Mouse (Mus musculus) heart, embryonic 16.5 days (tissue): ENCODE data around the gene Slc7a7. TPM values are rescaled to one million over a fixed set of nuclear protein-coding genes. Genes with fewer than 3 reads are reported as not detected.

Experiments used
- ATAC-seq: fragments of 200-750 bp; cut with Nextera tagmentation; replicated peaks from 2 replicates; pipeline ENCODE4 v1.8.0; 2017; ENCODE audit warnings: moderate number of reproducible peaks; ENCODE audit not compliant: insufficient read depth, low FRiP score; ENCODE audit errors: extremely low read depth
- H3K27ac ChIP-seq: fragments of 300-500 bp; sonication (generic); 2 replicates; pipeline ENCODE4 v1.5.1; 2014; ENCODE audit warnings: mild to moderate bottlenecking, low read length, control low read depth, moderate library complexity
- H3K27me3 ChIP-seq: fragments of 300-500 bp; sonication (generic); 2 replicates; pipeline ENCODE4 v1.6.1; 2014; ENCODE audit warnings: low read length, mixed read lengths; ENCODE audit not compliant: control insufficient read depth, insufficient read depth
- H3K36me3 ChIP-seq: fragments of 300-500 bp; sonication (generic); 2 replicates; pipeline ENCODE4 v1.6.1; 2014; ENCODE audit not compliant: control insufficient read depth, insufficient read depth
- H3K4me1 ChIP-seq: fragments of 300-500 bp; sonication (generic); 2 replicates; pipeline ENCODE4 v1.6.1; 2014; ENCODE audit warnings: low read length, mixed read lengths; ENCODE audit not compliant: control insufficient read depth, insufficient read depth
- H3K4me2 ChIP-seq: fragments of 300-500 bp; sonication (generic); 2 replicates; pipeline ENCODE4 v1.6.1; 2014; ENCODE audit warnings: low read depth, mild to moderate bottlenecking, control low read depth, low read length
- H3K4me3 ChIP-seq: fragments of 300-500 bp; sonication (generic); 2 replicates; pipeline ENCODE4 v1.5.1; 2014; ENCODE audit warnings: mild to moderate bottlenecking, control low read depth, low read length
- H3K9ac ChIP-seq: fragments of 300-500 bp; sonication (generic); 2 replicates; pipeline ENCODE4 v1.6.1; 2014; ENCODE audit warnings: low read length, control low read depth
- H3K9me3 ChIP-seq: fragments of 300-500 bp; sonication (generic); replicated peaks from 2 replicates; pipeline ENCODE4 v1.6.1; 2016; ENCODE audit warnings: low read length; ENCODE audit not compliant: control insufficient read depth
- WGBS: fragments of 180-500 bp; shearing (Covaris S2); extraction: QIAGEN DNeasy Blood & Tissue Kit; methylation state at CpG from one replicate; pipeline ENCODE4 v1.1.7; 2014; 5-methylcytosine and 5-hydroxymethylcytosine counted together
- polyA plus RNA-seq: library from polyadenylated mRNA; unstranded; fragments of >200 nt; fragmentation: Nextera tagmentation; extraction: Ambion mirVana; gene quantifications from 2 replicates; pipeline ENCODE4 v1.2.1, GENCODE M21; 2015

Gene Slc7a7
- polyA plus RNA-seq, 1 experiment from 2014 or later: 12.3 TPM

- peak overlapping the region; percentile 97 for H3K9ac ChIP-seq
- H3K4me2 ChIP-seq: peak overlapping the region; percentile 80
- peak overlapping the region; percentile 96 for H3K27ac ChIP-seq
- H3K4me3 ChIP-seq: peak overlapping the region; percentile 83
- H3K4me1 ChIP-seq: peaks cover 32% of the 10 kb centered on the region
- H3K9me3 ChIP-seq: no peaks in the 10 kb centered on the region
- WGBS: 55% methylated on average over 12 of the region's 12 CpGs
- peaks cover 10% of the 10 kb centered on the region for H3K36me3 ChIP-seq
- H3K27me3 ChIP-seq: no peaks in the 10 kb centered on the region
- ATAC-seq: no peak
Measured at GRCm38 (mm10) chr14:54433941-54434531, 16.5 kb upstream of the Slc7a7 start.

GRCm38 (mm10) chr14:54432837-54433830, 15.6 kb upstream of the Slc7a7 start:
- Histone ChIP-seq H3K4me2 (peak overlapping the region; percentile 80), H3K9ac (peak overlapping the region; percentile 97), H3K27ac (peak overlapping the region; percentile 96), H3K36me3 (peaks cover 6% of the 10 kb centered on the region), H3K9me3 (no peaks in the 10 kb centered on the region), H3K4me1 (peaks cover 36% of the 10 kb centered on the region), H3K27me3 (no peaks in the 10 kb centered on the region), H3K4me3 (peak overlapping the region; percentile 83)
- WGBS: 31% methylated on average over 17 of the region's 17 CpGs
- ATAC-seq: no peak

- peak overlapping the region; percentile 97 for H3K9ac ChIP-seq
- H3K4me1 ChIP-seq: peaks cover 36% of the 10 kb centered on the region
- peak; percentile 21; the same call in 1 of the 2 replicates for ATAC-seq
- WGBS: 1% methylated on average over 54 of the region's 54 CpGs
- peaks cover 5% of the 10 kb centered on the region for H3K36me3 ChIP-seq
- H3K4me3 ChIP-seq: peak overlapping the region; percentile 83
- peak overlapping the region; percentile 80 for H3K4me2 ChIP-seq
- no peaks in the 10 kb centered on the region for H3K27me3 ChIP-seq
- H3K9me3 ChIP-seq: no peaks in the 10 kb centered on the region
- peak overlapping the region; percentile 96 for H3K27ac ChIP-seq
Measured at GRCm38 (mm10) chr14:54432078-54432836, 14.7 kb upstream of the Slc7a7 start.

DNA sequence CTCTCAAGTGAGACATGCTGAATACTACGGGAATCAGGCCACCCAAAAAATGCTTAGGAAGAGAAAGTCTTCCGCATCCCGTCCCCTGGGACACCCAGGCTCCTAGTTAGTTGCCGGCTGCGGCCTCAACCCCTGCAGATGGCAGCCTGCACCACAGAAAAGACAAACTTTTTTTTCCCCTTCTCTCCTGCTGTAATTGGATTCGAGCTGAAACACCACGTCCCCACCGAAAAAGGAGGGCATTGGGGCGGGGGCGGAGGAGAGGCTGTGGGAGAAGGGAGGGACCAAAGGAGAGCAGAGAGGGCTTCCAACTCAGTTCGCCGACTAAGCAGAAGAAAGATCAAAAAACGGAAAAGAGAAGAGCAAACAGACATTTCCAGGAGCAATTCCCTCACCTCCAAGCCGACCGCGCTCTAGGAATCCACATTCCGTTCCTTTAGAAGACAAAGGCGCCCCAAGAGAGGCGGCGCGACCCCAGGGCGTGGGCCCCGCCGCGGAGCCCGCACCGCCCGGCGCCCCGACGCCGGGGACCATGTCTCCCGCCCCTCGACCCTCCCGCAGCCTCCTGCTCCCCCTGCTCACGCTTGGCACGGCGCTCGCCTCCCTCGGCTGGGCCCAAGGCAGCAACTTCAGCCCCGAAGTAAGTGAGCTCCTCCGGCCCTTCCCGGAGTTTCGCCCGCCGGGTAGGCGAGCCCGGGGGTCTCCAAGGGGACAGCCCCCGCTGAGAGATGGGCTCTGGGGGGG, 13.9 kb upstream of the Slc7a7 start, which contains the start of gene Mmp14:
Mmp14 (plus strand) TSS at position 279 of the 744 bp plus-strand sequence.
- peak within 1 kb of the TSS; percentile 97 for H3K9ac ChIP-seq
- WGBS: under 1% methylated on average over 49 of the region's 49 CpGs
- peak; percentile 51 for ATAC-seq

DNA sequence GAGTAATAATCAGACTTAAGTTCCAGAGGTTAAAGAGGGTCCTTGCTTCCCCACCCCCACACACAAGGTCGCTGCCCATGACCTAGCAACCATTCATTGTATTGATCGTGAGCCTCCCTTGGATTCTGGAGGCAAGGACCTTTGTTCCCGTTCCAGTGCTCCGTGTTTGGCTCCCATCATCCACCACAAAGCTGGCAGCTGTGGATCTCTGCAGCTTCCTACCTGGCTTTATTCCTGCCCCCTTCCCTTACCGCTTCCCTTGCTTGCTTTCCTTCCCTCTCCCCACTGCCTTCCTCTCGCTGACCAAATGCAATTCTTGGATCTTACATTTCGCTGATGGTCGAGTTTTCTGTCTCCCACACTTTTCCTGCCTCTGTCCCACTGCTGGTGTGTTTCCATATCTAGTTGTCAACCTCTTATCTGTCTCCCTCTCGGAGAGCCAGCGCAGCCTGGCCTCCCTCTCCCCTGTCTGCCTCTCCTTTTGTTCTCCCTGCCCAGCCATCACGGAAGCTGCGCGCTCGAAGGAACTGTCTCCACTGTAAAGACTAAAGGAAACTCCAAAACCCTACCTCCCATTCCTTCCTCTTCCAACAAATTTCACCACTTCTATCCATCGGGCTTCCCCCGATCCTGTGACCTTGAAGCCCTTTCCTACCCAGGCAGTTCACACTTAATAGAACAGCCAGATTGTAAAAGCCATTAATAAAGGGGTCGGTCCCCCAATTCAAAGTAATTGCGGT, 13.0 kb upstream of the Slc7a7 start:
- peak overlapping the region; percentile 83 for H3K4me3 ChIP-seq
- H3K27me3 ChIP-seq: no peaks in the 10 kb centered on the region
- peak overlapping the region; percentile 97 for H3K9ac ChIP-seq
- H3K9me3 ChIP-seq: no peaks in the 10 kb centered on the region
- peak overlapping the region; percentile 96 for H3K27ac ChIP-seq
- no peak for ATAC-seq
- peak overlapping the region; percentile 80 for H3K4me2 ChIP-seq
- H3K36me3 ChIP-seq: peaks cover 5% of the 10 kb centered on the region
- 5% methylated on average over 18 of the region's 18 CpGs for WGBS
- H3K4me1 ChIP-seq: peaks cover 41% of the 10 kb centered on the region

More for the DNA sequence above, 13.9 kb upstream of the Slc7a7 start, which contains the start of gene Mmp14:
- H3K9me3 ChIP-seq: no peaks in the 10 kb centered on the region
- peaks cover 5% of the 10 kb centered on the region for H3K36me3 ChIP-seq
- H3K4me2 ChIP-seq: peak within 1 kb of the TSS; percentile 80
- H3K27me3 ChIP-seq: no peaks in the 10 kb centered on the region
- peaks cover 36% of the 10 kb centered on the region for H3K4me1 ChIP-seq
- H3K27ac ChIP-seq: peak within 1 kb of the TSS; percentile 96
- peak within 1 kb of the TSS; percentile 83 for H3K4me3 ChIP-seq

- Histone ChIP-seq H3K36me3 (peaks cover 5% of the 10 kb centered on the region), H3K9ac (peak overlapping the region; percentile 97), H3K27me3 (no peaks in the 10 kb centered on the region), H3K4me3 (no peak overlapping the region), H3K4me1 (peaks cover 41% of the 10 kb centered on the region), H3K9me3 (no peaks in the 10 kb centered on the region), H3K27ac (peak overlapping the region; percentile 96), H3K4me2 (peak overlapping the region; percentile 80; the same call in 1 of the 2 replicates)
- ATAC-seq: no peak
- WGBS: 38% methylated on average over 7 of the region's 7 CpGs
Measured at GRCm38 (mm10) chr14:54429332-54430093, 11.9 kb upstream of the Slc7a7 start.

DNA sequence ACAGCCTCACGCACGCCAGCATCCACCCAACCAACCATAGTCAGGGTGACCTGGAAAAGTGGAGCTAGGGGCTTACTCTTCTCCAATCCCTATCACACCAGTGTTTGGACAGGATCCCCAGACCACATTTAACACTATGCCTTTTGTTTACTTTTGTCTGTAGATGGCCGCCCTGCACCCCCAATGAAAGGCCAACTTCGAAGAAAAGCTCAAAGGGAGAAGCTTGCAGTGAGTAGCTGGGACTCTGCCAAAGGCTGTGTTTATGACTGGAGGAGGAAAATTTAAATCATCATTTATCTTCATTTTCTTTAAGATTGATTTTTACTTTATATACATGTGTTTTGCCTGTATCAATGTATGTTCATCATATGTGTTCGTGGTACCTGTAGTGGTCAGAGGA, 10.8 kb upstream of the Slc7a7 start:
- Histone ChIP-seq H3K27ac (no peak overlapping the region), H3K4me3 (no peak overlapping the region), H3K27me3 (no peaks in the 10 kb centered on the region), H3K4me2 (no peak overlapping the region), H3K36me3 (peaks cover 5% of the 10 kb centered on the region), H3K9ac (no peak overlapping the region), H3K4me1 (peaks cover 31% of the 10 kb centered on the region), H3K9me3 (no peaks in the 10 kb centered on the region)
- WGBS: 86% methylated on average over 5 of the region's 5 CpGs
- no peak for ATAC-seq
